Mouse (Mus musculus): ENCODE measurements at regions not wholly inside any gene's neighbourhood (a gene's known extent, or its start where the extent isn't known, plus 50 kb on each side); places are given as distances from the start of the nearest gene placed in this dataset.

- no peak for TF ChIP-seq ZC3H11A (IDR thresholded peaks at IDR 0.05; ENCODE audit: low read depth, low read length)
- no peak for TF ChIP-seq USF1 (IDR thresholded peaks at IDR 0.05; ENCODE audit: low read depth, low read length)
- no peak for TF ChIP-seq GATA1 (IDR thresholded peaks at IDR 0.05; ENCODE audit: low read depth, low read length)
- TF ChIP-seq TAL1 (IDR thresholded peaks at IDR 0.05; ENCODE audit: low read length), result no peak
- no peak for TF ChIP-seq MXI1 (IDR thresholded peaks at IDR 0.05; ENCODE audit: low read depth, low read length)
- TF ChIP-seq NELFE (IDR thresholded peaks at IDR 0.05; ENCODE audit: low read depth, low read length), result no peak
- TF ChIP-seq SMC3 (IDR thresholded peaks at IDR 0.05; ENCODE audit: low read depth, low read length), result no peak
- TF ChIP-seq EP300 (IDR thresholded peaks at IDR 0.05; ENCODE audit: low read depth in 1 of 2, low read length in 2 of 2), result no peak
These were observed 110.7 kb upstream of the Ajap1 start for GRCm38 (mm10) chr4:153593291-153593690.

Data from MEL (cell line).